Mouse (Mus musculus) 3134 (cell line): Measurements from ENCODE around the gene Lmntd1.
A peak's percentile ranks its signal among the peaks of the same experiment; 100 is the strongest.

ENCODE experiments used
- DNase-seq: peaks from one replicate; pipeline ENCODE4 v3.0.0-alpha.2; 2011; ENCODE audit warnings: low spot score; ENCODE audit not compliant: insufficient read length; ENCODE audit errors: extremely low read depth

Gene Lmntd1

GRCm38 (mm10) chr6:145390421-145390820 is 223.7 kb downstream of the Lmntd1 start:
- DNase-seq = no peak

GRCm38 (mm10) chr6:145389904-145390303 is 224.2 kb downstream of the Lmntd1 start:
- DNase-seq = no peak

- no peak for DNase-seq
These were observed 226.7 kb downstream of the Lmntd1 start for GRCm38 (mm10) chr6:145387378-145387777.

GRCm38 (mm10) chr6:145382586-145383380 is 231.3 kb downstream of the Lmntd1 start:
- no peak for DNase-seq

GRCm38 (mm10) chr6:145380961-145381360 is 233.2 kb downstream of the Lmntd1 start:
- no peak for DNase-seq

GRCm38 (mm10) chr6:145379175-145379574 is 234.9 kb downstream of the Lmntd1 start:
- DNase-seq = no peak

GRCm38 (mm10) chr6:145378689-145379088 is 235.4 kb downstream of the Lmntd1 start:
- DNase-seq = no peak

- DNase-seq = no peak
These were observed 239.7 kb downstream of the Lmntd1 start for GRCm38 (mm10) chr6:145374372-145374771.

- peak; percentile 50 for DNase-seq
These were observed 240.4 kb downstream of the Lmntd1 start for GRCm38 (mm10) chr6:145373712-145374221.

GRCm38 (mm10) chr6:145372066-145372465 is 242.1 kb downstream of the Lmntd1 start:
- no peak for DNase-seq

GRCm38 (mm10) chr6:145371586-145371985 is 242.5 kb downstream of the Lmntd1 start:
- DNase-seq = no peak

- DNase-seq = no peak
These were observed 243.8 kb downstream of the Lmntd1 start for GRCm38 (mm10) chr6:145370302-145370701.

- DNase-seq = no peak
These were observed 244.8 kb downstream of the Lmntd1 start for GRCm38 (mm10) chr6:145369290-145369689.

- DNase-seq = no peak
These were observed 247.6 kb downstream of the Lmntd1 start for GRCm38 (mm10) chr6:145366488-145366887.

- DNase-seq = no peak
These were observed 250.4 kb downstream of the Lmntd1 start for GRCm38 (mm10) chr6:145363698-145364097.

- DNase-seq = no peak
These were observed 252.9 kb downstream of the Lmntd1 start for GRCm38 (mm10) chr6:145361109-145361694.

GRCm38 (mm10) chr6:145359470-145360430 is 254.4 kb downstream of the Lmntd1 start:
- no peak for DNase-seq

- no peak for DNase-seq
These were observed 256.1 kb downstream of the Lmntd1 start for GRCm38 (mm10) chr6:145358001-145358400.

GRCm38 (mm10) chr6:145353806-145354205 is 260.3 kb downstream of the Lmntd1 start:
- no peak for DNase-seq

GRCm38 (mm10) chr6:145352705-145353104 is 261.4 kb downstream of the Lmntd1 start:
- DNase-seq = no peak
